Mouse (Mus musculus) bone marrow, adult 2 months (tissue): ENCODE results near the gene Rc3h2.

Experiments used
- CTCF ChIP-seq: fragments of 200-500 bp; IDR thresholded peaks from 2 replicates; pipeline ENCODE4 v1.5.1; 2011; ENCODE audit warnings: low read length, control low read depth; ENCODE audit not compliant: control insufficient read depth, insufficient read depth
- POLR2A ChIP-seq: fragments of 200-500 bp; IDR thresholded peaks from 2 replicates; pipeline ENCODE4 v1.6.1; 2011; ENCODE audit warnings: low read depth, mild to moderate bottlenecking, control low read depth, low read length, borderline replicate concordance; ENCODE audit not compliant: control insufficient read depth

- no peak for TF ChIP-seq CTCF
- no peak for TF ChIP-seq POLR2A
Observed at GRCm38 (mm10) chr2:37395539-37395938, 27.2 kb downstream of the Rc3h2 start.
